Mouse (Mus musculus) adrenal gland, postnatal 14 days (tissue): ENCODE measurements around the gene Chil5. TPM values are rescaled to one million over a fixed set of nuclear protein-coding genes. Genes with fewer than 3 reads are reported as not detected.

Source experiments
- total RNA-seq: library from RNA; stranded (reverse); gene quantifications from 2 replicates; pipeline ENCODE4 v1.2.3, GENCODE M21; 2021

The Chil5 gene
- total RNA-seq, 1 experiment from 2014 or later, result not detected

Other genes starting within 250 kb of the Chil5 start
- 184 and 206 TPM in 2 replicates for gene Rap1a, start 231.5 kb downstream of the Chil5 start, total RNA-seq
- gene Adora3, start 162.0 kb downstream of the Chil5 start, total RNA-seq, result 0.33 TPM in 1 of 2 replicates, not detected in the other
- 0.38 TPM in 1 of 2 replicates, not detected in the other for gene Tmigd3, start 161.9 kb downstream of the Chil5 start, total RNA-seq
- gene I830077J02Rik, start 100.2 kb downstream of the Chil5 start, total RNA-seq, result 1.5 and 1.9 TPM in 2 replicates
- 62.1 and 76.4 TPM in 2 replicates for gene Wdr77, start 73.4 kb downstream of the Chil5 start, total RNA-seq
- 478 and 481 TPM in 2 replicates for gene Atp5f1, start 72.7 kb downstream of the Chil5 start, total RNA-seq
- 0.82 and 1.1 TPM in 2 replicates for gene Ovgp1, start 59.1 kb downstream of the Chil5 start, total RNA-seq
- gene Pifo, start 18.2 kb downstream of the Chil5 start, total RNA-seq, result not detected in 2 replicates
- not detected in 2 replicates for gene Chia1, start 80.4 kb upstream of the Chil5 start, total RNA-seq
- gene Chil3, start 134.8 kb upstream of the Chil5 start, total RNA-seq, result 0.83 and 3.0 TPM in 2 replicates
- not detected in 2 replicates for gene Chil4, start 186.7 kb upstream of the Chil5 start, total RNA-seq